Mouse (Mus musculus) liver, embryonic 14.5 days (tissue): ENCODE measurements around the gene Lce1a2. TPM values are rescaled to one million over a fixed set of nuclear protein-coding genes. Genes with fewer than 3 reads are reported as not detected.

Experiments used
- ATAC-seq: fragments of 200-750 bp; cut with Nextera tagmentation; 2 replicates; pipeline ENCODE4 v1.8.0; 2017; ENCODE audit warnings: moderate number of reproducible peaks, mild to moderate bottlenecking, moderate library complexity; ENCODE audit not compliant: insufficient read depth
- DNase-seq, 3 experiments: peaks; one replicate each; pipeline ENCODE4 v3.0.0-alpha.2; 2012 to 2013; ENCODE audit warnings: low read depth in 3 of 3, low spot score in 3 of 3
- H3K27ac ChIP-seq: fragments of 300-500 bp; sonication (generic); 2 replicates; pipeline ENCODE4 v1.5.1; 2014; ENCODE audit warnings: moderate library complexity, mild to moderate bottlenecking, control low read depth, inconsistent platforms
- H3K27me3 ChIP-seq: fragments of 300-500 bp; sonication (generic); 2 replicates; pipeline ENCODE4 v1.6.1; 2014; ENCODE audit warnings: mild to moderate bottlenecking, low read length, moderate library complexity; ENCODE audit not compliant: control insufficient read depth, insufficient read depth
- H3K36me3 ChIP-seq: fragments of 300-500 bp; sonication (generic); replicated peaks from 2 replicates; pipeline ENCODE4 v1.6.1; 2014; ENCODE audit warnings: low read depth; ENCODE audit not compliant: control insufficient read depth, insufficient read depth
- H3K4me1 ChIP-seq, 2 experiments: fragments of 200-500 bp in 1 of 2; fragments of 300-500 bp in 1 of 2; sonication (generic) in 1 of 2; replicated peaks; 2 replicates each; pipeline ENCODE4 v1.6.1; 2012 to 2014; ENCODE audit warnings: antibody characterized with exemption in 1 of 2, inconsistent platforms in 1 of 2, low read length in 1 of 2; ENCODE audit not compliant: control insufficient read depth in 2 of 2, insufficient read depth in 2 of 2
- H3K4me2 ChIP-seq: fragments of 300-500 bp; sonication (generic); 2 replicates; pipeline ENCODE4 v1.6.1; 2014; ENCODE audit warnings: low read depth, mild to moderate bottlenecking, control low read depth, moderate library complexity
- H3K4me3 ChIP-seq, 2 experiments: fragments of 200-500 bp in 1 of 2; fragments of 300-500 bp in 1 of 2; sonication (generic) in 1 of 2; 2 replicates each; pipeline ENCODE4 v1.5.1; 2012 to 2014; ENCODE audit warnings: low read depth in 2 of 2, low read length in 2 of 2, mild to moderate bottlenecking in 2 of 2, control low read depth in 1 of 2, inconsistent platforms in 1 of 2, moderate library complexity in 1 of 2; ENCODE audit not compliant: insufficient read depth in 1 of 2
- H3K9ac ChIP-seq: fragments of 300-500 bp; sonication (generic); replicated peaks from 2 replicates; pipeline ENCODE4 v1.6.1; 2014; ENCODE audit warnings: mild to moderate bottlenecking, control low read depth, moderate library complexity
- H3K9me3 ChIP-seq: fragments of 300-500 bp; sonication (generic); 2 replicates; pipeline ENCODE4 v1.6.1; 2016; ENCODE audit warnings: low read length, mixed read lengths; ENCODE audit not compliant: control insufficient read depth
- CTCF ChIP-seq: IDR thresholded peaks from 2 replicates; pipeline ENCODE4 v1.5.1; 2016; ENCODE audit warnings: antibody characterized with exemption, low read depth, control low read depth
- EP300 ChIP-seq: IDR thresholded peaks from 2 replicates; pipeline ENCODE4 v1.6.1; 2016; ENCODE audit warnings: antibody characterized with exemption, low read depth
- WGBS: fragments of 180-500 bp; shearing (Covaris S2); extraction: QIAGEN DNeasy Blood & Tissue Kit; methylation state at CpG from one replicate; pipeline ENCODE4 v1.1.7; 2014; ENCODE audit not compliant: insufficient replicate concordance; 5-methylcytosine and 5-hydroxymethylcytosine counted together
- polyA plus RNA-seq, 2 experiments: library from polyadenylated mRNA; depleted of rRNA in 1 of 2; stranded (reverse) in 1 of 2; unstranded in 1 of 2; fragments of >200 nt; fragmentation: Nextera tagmentation in 1 of 2; extraction: Ambion mirVana in 1 of 2; gene quantifications; 2 replicates each; pipeline versions ENCODE4 v1.2.1 to v1.2.3; 2012 to 2014

Lce1a2 gene
- polyA plus RNA-seq, 2 experiments = not detected

GRCm38 (mm10) chr3:92687110-92687509, 17.0 kb upstream of the Lce1a2 start, which contains the start of gene Lce1d:
TSS of gene Lce1d (minus strand) at chr3:92687210.
- H3K27me3 ChIP-seq = no peaks in the 10 kb centered on the region
- H3K27ac ChIP-seq = no peak within 1 kb of the TSS
- no peak within 1 kb of the TSS for H3K9ac ChIP-seq
- H3K4me1 ChIP-seq = no peaks in the 10 kb centered on the region
- 38% methylated on average over 2 of the region's 2 CpGs for WGBS
- no peak within 1 kb of the TSS for H3K4me3 ChIP-seq
- no peak for TF ChIP-seq EP300
- no peak for TF ChIP-seq CTCF
- H3K9me3 ChIP-seq = no peaks in the 10 kb centered on the region
- no peak for ATAC-seq
- no peaks in the 10 kb centered on the region for H3K36me3 ChIP-seq
- DNase-seq = no peak
- H3K4me2 ChIP-seq = no peak within 1 kb of the TSS

- ATAC-seq = no peak
Observed at GRCm38 (mm10) chr3:92678947-92679346, 8.8 kb upstream of the Lce1a2 start, which contains the start of gene Lce1c. TSS of gene Lce1c (plus strand) at chr3:92679247.

GRCm38 (mm10) chr3:92656826-92657225, 13.3 kb downstream of the Lce1a2 start, which contains the start of gene Lce1b:
TSS of gene Lce1b (minus strand) at chr3:92656926.
- DNase-seq = no peak
- no peaks in the 10 kb centered on the region for H3K36me3 ChIP-seq
- no peak within 1 kb of the TSS for H3K9ac ChIP-seq
- H3K27me3 ChIP-seq = no peaks in the 10 kb centered on the region
- H3K4me3 ChIP-seq = no peak within 1 kb of the TSS
- no peak within 1 kb of the TSS for H3K27ac ChIP-seq
- TF ChIP-seq EP300 (no peak), CTCF (no peak)
- H3K4me1 ChIP-seq = no peaks in the 10 kb centered on the region
- H3K4me2 ChIP-seq = no peak within 1 kb of the TSS
- ATAC-seq = no peak
- no peaks in the 10 kb centered on the region for H3K9me3 ChIP-seq

More at GRCm38 (mm10) chr3:92678947-92679346, 8.8 kb upstream of the Lce1a2 start, which contains the start of gene Lce1c:
- Histone ChIP-seq H3K9ac (no peak within 1 kb of the TSS), H3K4me2 (no peak within 1 kb of the TSS), H3K4me3 (no peak within 1 kb of the TSS), H3K4me1 (no peaks in the 10 kb centered on the region), H3K9me3 (no peaks in the 10 kb centered on the region), H3K27me3 (no peaks in the 10 kb centered on the region), H3K27ac (no peak within 1 kb of the TSS), H3K36me3 (no peaks in the 10 kb centered on the region)
- no peak for DNase-seq
- WGBS = 72% methylated on average over 4 of the region's 4 CpGs
- no peak for TF ChIP-seq CTCF
- no peak for TF ChIP-seq EP300

GRCm38 (mm10) chr3:92648207-92648606, 21.9 kb downstream of the Lce1a2 start, which contains the start of gene Lce1a1:
TSS of gene Lce1a1 (minus strand) at chr3:92648307.
- no peak within 1 kb of the TSS for H3K4me2 ChIP-seq
- H3K9ac ChIP-seq = no peak within 1 kb of the TSS
- H3K4me3 ChIP-seq = no peak within 1 kb of the TSS
- H3K9me3 ChIP-seq = no peaks in the 10 kb centered on the region
- 46% methylated on average over 1 of the region's 1 CpGs for WGBS
- H3K27me3 ChIP-seq = no peaks in the 10 kb centered on the region
- DNase-seq (no peak), ATAC-seq (no peak)
- TF ChIP-seq EP300 = no peak
- no peak for TF ChIP-seq CTCF
- no peaks in the 10 kb centered on the region for H3K4me1 ChIP-seq
- H3K36me3 ChIP-seq = no peaks in the 10 kb centered on the region
- no peak within 1 kb of the TSS for H3K27ac ChIP-seq

GRCm38 (mm10) chr3:92639854-92640253, 30.3 kb downstream of the Lce1a2 start:
- no peak for DNase-seq
- ATAC-seq = no peak
- Histone ChIP-seq H3K27ac (no peak overlapping the region), H3K4me3 (no peak overlapping the region), H3K27me3 (no peaks in the 10 kb centered on the region), H3K9ac (no peak overlapping the region), H3K36me3 (no peaks in the 10 kb centered on the region), H3K9me3 (no peaks in the 10 kb centered on the region), H3K4me1 (no peaks in the 10 kb centered on the region), H3K4me2 (no peak overlapping the region)
- 71% methylated on average over 15 of the region's 15 CpGs for WGBS
- TF ChIP-seq EP300 (no peak), CTCF (no peak)
